Mouse (Mus musculus) left cerebral cortex, postnatal 25 days (tissue): ENCODE data around the gene Zfp970. TPM values are rescaled to one million over a fixed set of nuclear protein-coding genes. Genes with fewer than 3 reads are reported as not detected.

Experiments
- total RNA-seq, 2 experiments: library from RNA; stranded (reverse); gene quantifications; 2 replicates each; pipeline ENCODE4 v1.2.3; 2021

Zfp970 gene
- total RNA-seq, 2 experiments from 2014 or later, result 21.5 to 31.6 TPM

Other genes starting within 250 kb of the Zfp970 start
- gene Gm14409, start 197.7 kb upstream of the Zfp970 start, total RNA-seq, result 1 to 10 TPM; 1.4 to 1.7 TPM
- gene Gm14412, start 140.4 kb upstream of the Zfp970 start, total RNA-seq, result 1 to 10 TPM; 3.6 to 5.2 TPM
- gene Gm14418, start 66.4 kb upstream of the Zfp970 start, total RNA-seq, result 10 to 100 TPM; 28.9 to 35.2 TPM
- gene Gm14403, start 33.5 kb downstream of the Zfp970 start, total RNA-seq, result 10 to 100 TPM; 23.3 to 28.8 TPM
- under 1 TPM in 1 of 2 experiments, not detected in 1; 0.34 TPM for gene Gm14406, start 113.5 kb downstream of the Zfp970 start, total RNA-seq